In the genomic region with DNA sequence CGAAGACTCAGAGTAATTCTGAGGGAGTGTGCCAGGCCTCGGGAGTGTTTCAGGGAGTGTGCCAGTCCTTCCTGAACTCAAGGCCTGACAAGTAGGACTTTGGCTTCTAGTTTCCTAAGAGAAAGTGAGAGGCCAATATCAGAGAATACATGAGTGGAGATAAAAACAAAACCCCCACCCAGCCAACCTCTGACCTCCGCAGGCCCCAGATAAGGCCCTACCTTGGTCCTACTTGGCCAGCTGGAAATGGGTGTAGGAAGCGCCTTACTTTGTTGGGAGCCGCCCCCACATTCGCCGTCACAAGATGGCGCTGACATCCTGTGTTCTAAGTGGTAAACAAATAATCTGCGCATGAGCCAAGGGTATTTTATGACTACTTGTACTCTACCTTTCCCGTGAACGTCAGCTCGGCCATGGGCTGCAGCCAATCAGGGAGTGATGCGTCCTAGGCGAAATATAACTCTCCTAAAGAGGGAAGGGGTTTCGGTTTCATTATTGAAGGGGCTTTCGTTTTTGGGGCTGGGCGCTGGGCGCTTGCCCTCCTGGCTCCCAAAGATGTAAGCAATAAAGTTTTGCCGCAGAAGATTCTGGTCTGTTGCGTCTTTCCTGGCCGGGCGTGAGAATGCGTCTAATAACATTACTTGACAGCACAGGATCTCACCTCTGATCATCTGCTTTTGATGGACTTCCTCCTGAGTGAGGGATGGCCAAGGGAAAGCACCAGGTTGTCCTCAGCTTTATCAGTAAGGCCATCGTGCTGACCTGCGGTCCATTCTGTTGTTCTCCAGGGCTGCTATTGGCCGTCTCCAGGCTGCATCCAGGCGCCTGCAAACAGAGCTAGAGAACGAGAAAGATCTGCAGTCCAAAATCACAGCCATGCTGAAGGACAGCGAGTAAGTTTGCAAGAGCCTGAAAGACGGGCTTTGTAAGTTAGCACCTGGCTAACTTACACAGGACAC, we compare ENCODE assay signal across 1 mouse cellular context.
TF ChIP-seq lines count a peak whose summit lies in the region.

No protein-coding gene starts in this region.

TF ChIP-seq in MEL, 35 proteins besides CTCF, POLR2A, EP300 and RAD21:
- TF ChIP-seq GATA1 (IDR thresholded peaks at IDR 0.05; ENCODE audit: low read depth, low read length) (peak; percentile 34; the same call in 1 of the 2 replicates), TCF12 (IDR thresholded peaks at IDR 0.05; ENCODE audit: low read depth, low read length) (0 out of 2 replicates have a peak, but pooled peaks have one; percentile 28), NRF1 (IDR thresholded peaks at IDR 0.05; ENCODE audit: insufficient read depth, low read depth, low read length, poor library complexity, severe bottlenecking) (peak; percentile 32; the same call in 1 of the 2 replicates), SIN3A (IDR thresholded peaks at IDR 0.05; ENCODE audit: low read length) (peak; percentile 88), ETS1 (IDR thresholded peaks at IDR 0.05; ENCODE audit: low read depth, low read length) (peak; percentile 65), NELFE (IDR thresholded peaks at IDR 0.05; ENCODE audit: low read depth, low read length) (peak; percentile 19; the same call in 1 of the 2 replicates), HCFC1 (IDR thresholded peaks at IDR 0.05; ENCODE audit: low read depth, low read length) (peak; percentile 71), CHD1 (IDR thresholded peaks at IDR 0.05; ENCODE audit: low read depth, low read length) (0 out of 2 replicates have a peak, but pooled peaks have one; percentile 64), MXI1 (IDR thresholded peaks at IDR 0.05; ENCODE audit: low read depth, low read length) (peak; percentile 60; the same call in 1 of the 2 replicates)
